Mouse (Mus musculus) cerebellum, adult 2 months (tissue): ENCODE data around the gene Lrfn4.

ENCODE experiments used
- CTCF ChIP-seq: fragments of 200-500 bp; IDR thresholded peaks from 2 replicates; pipeline ENCODE4 v1.5.1; 2011; ENCODE audit warnings: low read depth, mild to moderate bottlenecking, control low read depth, low read length, moderate library complexity, borderline replicate concordance; ENCODE audit not compliant: insufficient read depth
- POLR2A ChIP-seq: fragments of 200-500 bp; IDR thresholded peaks from 2 replicates; pipeline ENCODE4 v1.6.1; 2011; ENCODE audit warnings: low read length, control low read depth, borderline replicate concordance; ENCODE audit not compliant: insufficient read depth

GRCm38 (mm10) chr19:4590025-4590424, 25.4 kb downstream of the Lrfn4 start:
- TF ChIP-seq CTCF, result no peak
- no peak for TF ChIP-seq POLR2A
